Mouse (Mus musculus): ENCODE data around the gene Ankrd28. TPM values are rescaled to one million over a fixed set of nuclear protein-coding genes. Genes with fewer than 3 reads are reported as not detected.

Ankrd28 gene
- polyA plus RNA-seq, 1 experiment from 2014 or later, result 3.5 TPM

Other genes starting within 250 kb of the Ankrd28 start
- gene Colq, start 239.3 kb downstream of the Ankrd28 start, polyA plus RNA-seq (2015; fragmentation: Nextera tagmentation; extraction: Ambion mirVana), result 0.28 and 0.50 TPM in 2 replicates
- gene Gm49387, start 189.8 kb downstream of the Ankrd28 start, polyA plus RNA-seq (2015; fragmentation: Nextera tagmentation; extraction: Ambion mirVana), result 2.9 and 3.6 TPM in 2 replicates
- 11.6 and 13.2 TPM in 2 replicates for gene Btd, start 189.6 kb downstream of the Ankrd28 start, polyA plus RNA-seq (2015; fragmentation: Nextera tagmentation; extraction: Ambion mirVana)
- gene Hacl1, start 189.4 kb downstream of the Ankrd28 start, polyA plus RNA-seq (2015; fragmentation: Nextera tagmentation; extraction: Ambion mirVana), result 11.4 and 12.7 TPM in 2 replicates
- gene Galnt15, start 198.3 kb upstream of the Ankrd28 start, polyA plus RNA-seq (2015; fragmentation: Nextera tagmentation; extraction: Ambion mirVana), result not detected in 2 replicates